Mouse (Mus musculus) CH12.LX (cell line): ENCODE measurements around the gene Kdm2b. TPM values are rescaled to one million over a fixed set of nuclear protein-coding genes. Genes with fewer than 3 reads are reported as not detected.

ENCODE experiments used
- DNase-seq: peaks from one replicate; pipeline ENCODE4 v3.0.0-alpha.2; 2013; ENCODE audit errors: extremely low read depth
- H3K27ac ChIP-seq: 2 replicates; pipeline ENCODE4 v1.5.1; 2012; ENCODE audit warnings: low read depth, mild to moderate bottlenecking, control low read depth, moderate library complexity; ENCODE audit not compliant: insufficient read depth
- H3K27me3 ChIP-seq: replicated peaks from 2 replicates; pipeline ENCODE3; 2012; ENCODE audit warnings: inconsistent platforms
- H3K36me3 ChIP-seq, 2 experiments: replicated peaks in 1 of 2; 2 replicates each; pipeline versions ENCODE3 to v1.6.1; 2012; ENCODE audit warnings: inconsistent platforms in 1 of 2, low read length in 1 of 2, mild to moderate bottlenecking in 1 of 2, mixed read lengths in 1 of 2, moderate library complexity in 1 of 2; ENCODE audit not compliant: control insufficient read depth in 1 of 2, insufficient read depth in 1 of 2
- H3K4me1 ChIP-seq, 2 experiments: 2 replicates each; pipeline ENCODE4 v1.6.1; 2012; ENCODE audit warnings: inconsistent platforms in 1 of 2, moderate library complexity in 1 of 2; ENCODE audit not compliant: insufficient read depth in 2 of 2, control insufficient read depth in 1 of 2
- H3K4me2 ChIP-seq: 2 replicates; pipeline ENCODE4 v1.6.1; 2012; ENCODE audit warnings: low read depth, mild to moderate bottlenecking, control low read depth; ENCODE audit not compliant: poor library complexity, insufficient read depth, severe bottlenecking
- H3K4me3 ChIP-seq, 3 experiments: fragments of 150-350 bp in 1 of 3; sonication (generic) in 1 of 3; replicated peaks in 1 of 3; 2 replicates each; pipeline versions ENCODE3 to v1.5.1; 2011 to 2012; ENCODE audit warnings: low read depth in 2 of 3, low read length in 2 of 3, mild to moderate bottlenecking in 2 of 3, moderate library complexity in 2 of 3, control low read depth in 1 of 3, improper control_type of control experiment in 1 of 3, inconsistent platforms in 1 of 3, mixed read lengths in 1 of 3; ENCODE audit not compliant: poor library complexity in 1 of 3
- H3K79me2 ChIP-seq: replicated peaks from 2 replicates; pipeline ENCODE4 v1.6.1; 2012; ENCODE audit warnings: mild to moderate bottlenecking, moderate library complexity; ENCODE audit not compliant: control insufficient read depth, poor library complexity, insufficient read depth, severe bottlenecking; ENCODE audit errors: extremely low read depth
- H3K9ac ChIP-seq: 2 replicates; pipeline ENCODE4 v1.6.1; 2012; ENCODE audit warnings: low read depth, mild to moderate bottlenecking, control low read depth, moderate library complexity; ENCODE audit not compliant: insufficient read depth
- H3K9me3 ChIP-seq: replicated peaks from 2 replicates; pipeline ENCODE3; 2012; ENCODE audit warnings: low read length, inconsistent platforms, mixed read lengths
- BHLHE40 ChIP-seq: IDR thresholded peaks from 2 replicates; pipeline ENCODE4 v1.6.1; 2011; ENCODE audit warnings: mild to moderate bottlenecking, low read depth, low read length, improper control_type of control experiment
- CHD1 ChIP-seq: IDR thresholded peaks from 2 replicates; pipeline ENCODE4 v1.6.1; 2012; ENCODE audit warnings: low read depth, low read length, improper control_type of control experiment, inconsistent platforms
- CHD2 ChIP-seq: IDR thresholded peaks from 2 replicates; pipeline ENCODE4 v1.6.1; 2011; ENCODE audit warnings: low read length, improper control_type of control experiment
- CTCF ChIP-seq, 2 experiments: IDR thresholded peaks in 1 of 2; conservative IDR thresholded peaks in 1 of 2; 2 replicates each; pipeline ENCODE4 v1.5.1; 2011 to 2012; ENCODE audit warnings: low read depth in 2 of 2, low read length in 2 of 2, improper control_type of control experiment in 1 of 2, inconsistent platforms in 1 of 2, mild to moderate bottlenecking in 1 of 2, moderate library complexity in 1 of 2
- E2F4 ChIP-seq: IDR thresholded peaks from 2 replicates; pipeline ENCODE4 v1.6.1; 2011; ENCODE audit warnings: low read depth, low read length, improper control_type of control experiment; ENCODE audit not compliant: insufficient replicate concordance
- ELF1 ChIP-seq: IDR thresholded peaks from 2 replicates; pipeline ENCODE4 v1.6.1; 2014; ENCODE audit warnings: low read depth, mild to moderate bottlenecking, inconsistent platforms, low read length, improper control_type of control experiment
- EP300 ChIP-seq: IDR thresholded peaks from 2 replicates; pipeline ENCODE4 v1.6.1; 2011; ENCODE audit warnings: low read length, improper control_type of control experiment
- ETS1 ChIP-seq: conservative IDR thresholded peaks from 2 replicates; pipeline ENCODE4 v1.6.1; 2012; ENCODE audit warnings: low read depth, mild to moderate bottlenecking, inconsistent platforms, low read length, improper control_type of control experiment, moderate library complexity
- GABPA ChIP-seq: IDR thresholded peaks from 2 replicates; pipeline ENCODE4 v1.6.1; 2012; ENCODE audit warnings: low read depth, low read length, improper control_type of control experiment, inconsistent platforms; ENCODE audit not compliant: insufficient replicate concordance
- HCFC1 ChIP-seq: IDR thresholded peaks from 2 replicates; pipeline ENCODE4 v1.6.1; 2012; ENCODE audit warnings: low read depth, mild to moderate bottlenecking, inconsistent platforms, low read length, improper control_type of control experiment
- IRF4 ChIP-seq: IDR thresholded peaks from 2 replicates; pipeline ENCODE4 v1.6.1; 2014; ENCODE audit warnings: low read depth, mild to moderate bottlenecking, inconsistent platforms, low read length, improper control_type of control experiment
- JUN ChIP-seq: IDR thresholded peaks from 2 replicates; pipeline ENCODE4 v1.6.1; 2011; ENCODE audit warnings: low read depth, mild to moderate bottlenecking, low read length, improper control_type of control experiment, moderate library complexity; ENCODE audit not compliant: insufficient read depth
- JUND ChIP-seq: conservative IDR thresholded peaks from 2 replicates; pipeline ENCODE4 v1.6.1; 2011; ENCODE audit warnings: low read depth, low read length, improper control_type of control experiment
- KAT2A ChIP-seq: IDR thresholded peaks from 2 replicates; pipeline ENCODE4 v1.6.1; 2012; ENCODE audit warnings: low read length, improper control_type of control experiment, inconsistent platforms; ENCODE audit not compliant: insufficient replicate concordance
- MAFK ChIP-seq: IDR thresholded peaks from 2 replicates; pipeline ENCODE4 v1.6.1; 2011; ENCODE audit warnings: low read length, improper control_type of control experiment; ENCODE audit not compliant: insufficient replicate concordance
- MAX ChIP-seq: IDR thresholded peaks from 2 replicates; pipeline ENCODE4 v1.6.1; 2011; ENCODE audit warnings: low read length, improper control_type of control experiment
- MAZ ChIP-seq: IDR thresholded peaks from 2 replicates; pipeline ENCODE4 v1.6.1; 2012; ENCODE audit warnings: low read depth, mild to moderate bottlenecking, inconsistent platforms, low read length, improper control_type of control experiment, moderate library complexity
- MEF2A ChIP-seq: IDR thresholded peaks from 2 replicates; pipeline ENCODE4 v1.6.1; 2014; ENCODE audit warnings: low read depth, mild to moderate bottlenecking, inconsistent platforms, low read length, improper control_type of control experiment, borderline replicate concordance
- MXI1 ChIP-seq: IDR thresholded peaks from 2 replicates; pipeline ENCODE4 v1.6.1; 2011; ENCODE audit warnings: mild to moderate bottlenecking, low read depth, low read length, improper control_type of control experiment
- MYC ChIP-seq: IDR thresholded peaks from 2 replicates; pipeline ENCODE4 v1.6.1; 2011; ENCODE audit warnings: low read depth, mild to moderate bottlenecking, improper control_type of control experiment, low read length
- NELFE ChIP-seq: IDR thresholded peaks from 2 replicates; pipeline ENCODE4 v1.6.1; 2011; ENCODE audit warnings: low read depth, low read length, improper control_type of control experiment
- NRF1 ChIP-seq: IDR thresholded peaks from 2 replicates; pipeline ENCODE4 v1.6.1; 2014; ENCODE audit warnings: low read depth, mild to moderate bottlenecking, inconsistent platforms, low read length, improper control_type of control experiment, moderate library complexity
- PAX5 ChIP-seq: IDR thresholded peaks from 2 replicates; pipeline ENCODE4 v1.6.1; 2012; ENCODE audit warnings: low read length, inconsistent platforms, mixed read lengths
- POLR2A ChIP-seq: IDR thresholded peaks from 2 replicates; pipeline ENCODE4 v1.6.1; 2011; ENCODE audit warnings: low read depth, mild to moderate bottlenecking, improper control_type of control experiment, low read length
- POLR2AphosphoS2 ChIP-seq: IDR thresholded peaks from 2 replicates; pipeline ENCODE4 v1.6.1; 2011; ENCODE audit warnings: low read depth, low read length, improper control_type of control experiment
- RAD21 ChIP-seq: IDR thresholded peaks from 2 replicates; pipeline ENCODE4 v1.6.1; 2011; ENCODE audit warnings: low read depth, mild to moderate bottlenecking, low read length, improper control_type of control experiment, moderate library complexity
- RCOR1 ChIP-seq: conservative IDR thresholded peaks from 2 replicates; pipeline ENCODE4 v1.6.1; 2012; ENCODE audit warnings: low read depth, mild to moderate bottlenecking, inconsistent platforms, low read length, improper control_type of control experiment
- SIN3A ChIP-seq: IDR thresholded peaks from 2 replicates; pipeline ENCODE4 v1.6.1; 2012; ENCODE audit warnings: low read length, improper control_type of control experiment, inconsistent platforms
- SMC3 ChIP-seq: IDR thresholded peaks from 2 replicates; pipeline ENCODE4 v1.6.1; 2011; ENCODE audit warnings: low read depth, low read length, improper control_type of control experiment
- TBP ChIP-seq: conservative IDR thresholded peaks from 2 replicates; pipeline ENCODE4 v1.6.1; 2011; ENCODE audit warnings: low read depth, low read length, improper control_type of control experiment
- TCF12 ChIP-seq: IDR thresholded peaks from 2 replicates; pipeline ENCODE4 v1.6.1; 2014; ENCODE audit warnings: low read depth, mild to moderate bottlenecking, inconsistent platforms, low read length, improper control_type of control experiment
- UBTF ChIP-seq: IDR thresholded peaks from 2 replicates; pipeline ENCODE4 v1.6.1; 2012; ENCODE audit warnings: low read depth, mild to moderate bottlenecking, inconsistent platforms, low read length, improper control_type of control experiment, moderate library complexity
- USF1 ChIP-seq: IDR thresholded peaks from 2 replicates; pipeline ENCODE4 v1.6.1; 2014; ENCODE audit warnings: low read depth, mild to moderate bottlenecking, inconsistent platforms, low read length, improper control_type of control experiment
- USF2 ChIP-seq: conservative IDR thresholded peaks from 2 replicates; pipeline ENCODE4 v1.6.1; 2011; ENCODE audit warnings: low read depth, low read length, improper control_type of control experiment
- ZC3H11A ChIP-seq: IDR thresholded peaks from 2 replicates; pipeline ENCODE4 v1.6.1; 2012; ENCODE audit warnings: low read depth, mild to moderate bottlenecking, inconsistent platforms, low read length, improper control_type of control experiment
- ZKSCAN1 ChIP-seq: IDR thresholded peaks from 2 replicates; pipeline ENCODE4 v1.6.1; 2012; ENCODE audit warnings: low read depth, inconsistent platforms, low read length, improper control_type of control experiment, borderline replicate concordance
- ZMIZ1 ChIP-seq: IDR thresholded peaks from 2 replicates; pipeline ENCODE4 v1.6.1; 2012; ENCODE audit warnings: low read depth, mild to moderate bottlenecking, inconsistent platforms, low read length, improper control_type of control experiment
- ZNF384 ChIP-seq: IDR thresholded peaks from 2 replicates; pipeline ENCODE4 v1.6.1; 2012; ENCODE audit warnings: low read depth, low read length, improper control_type of control experiment, inconsistent platforms
- dilution Hi-C: fragments of 300-500 bp; cut with MboI; formaldehyde crosslinking; loops from 2 replicates; pipeline ENCODE4 v1.14.3; 2020; ENCODE audit warnings: low sequenced_read_pairs; ENCODE audit not compliant: extremely low pct_unique_long_range_greater_than_20kb, extremely low pct_ligation_motif_present
- in situ Hi-C: fragments of 300-500 bp; cut with MboI; formaldehyde crosslinking; loops from 3 replicates; pipeline ENCODE4 v1.14.3; 2019; ENCODE audit warnings: low sequenced_read_pairs, low pct_ligation_motif_present, low pct_unique_long_range_greater_than_20kb, mixed read lengths
- polyA plus RNA-seq: library from polyadenylated mRNA; unstranded; fragments of >175 nt; gene quantifications from 2 replicates; pipeline ENCODE4 v1.2.1, GENCODE M21; 2012; ENCODE audit warnings: low read depth; ENCODE audit not compliant: insufficient read length
- total RNA-seq, 2 experiments: library from RNA; depleted of rRNA; stranded (reverse); fragments of 300-350 nt in 1 of 2; fragments of >200 nt in 1 of 2; gene quantifications; 2 replicates each; pipeline ENCODE4 v1.2.3; 2012 to 2014

Kdm2b gene
- total and polyA plus RNA-seq, 3 experiments: 69.3 to 138 (median 80.1) TPM

- H3K4me1 ChIP-seq: peaks cover 16 to 88% of the 10 kb centered on the region in 2 experiments
- H3K79me2 ChIP-seq: peaks cover 94% of the 10 kb centered on the region
- H3K4me2 ChIP-seq: peak overlapping the region; percentile 94
- no peaks in the 10 kb centered on the region for H3K9me3 ChIP-seq
- H3K36me3 ChIP-seq: peaks cover 4 to 33% of the 10 kb centered on the region in 2 experiments
- peak overlapping the region; percentile 95 for H3K9ac ChIP-seq
- TF ChIP-seq ZMIZ1 (peak; percentile 78), ETS1 (peak; percentile 90), MAX (0 out of 2 replicates have a peak, but pooled peaks have one; percentile 59), POLR2AphosphoS2 (peak; percentile 53; the same call in 1 of the 2 replicates), ZKSCAN1 (no peak; the same call in 1 of the 2 replicates), MXI1 (peak; percentile 64; the same call in 1 of the 2 replicates), MAFK (0 out of 2 replicates have a peak, but pooled peaks have one; percentile 46), USF1 (no peak), RAD21 (no peak; the same call in 1 of the 2 replicates), UBTF (no peak), ELF1 (peak; percentile 57; the same call in 1 of the 2 replicates), E2F4 (no peak), SIN3A (peak; percentile 84), CHD2 (peak; percentile 94), RCOR1 (peak; percentile 96), MEF2A (peak; percentile 95), GABPA (no peak), KAT2A (no peak), ZC3H11A (no peak), SMC3 (peak; percentile 15; the same call in 1 of the 2 replicates), MAZ (peak; percentile 88; the same call in 1 of the 2 replicates), MYC (peak; percentile 94), TBP (peak; percentile 59; the same call in 1 of the 2 replicates), ZNF384 (peak; percentile 77), BHLHE40 (peak; percentile 67), IRF4 (peak; percentile 100), HCFC1 (peak; percentile 62), NELFE (0 out of 2 replicates have a peak, but pooled peaks have one; percentile 0), NRF1 (no peak), USF2 (no peak), CTCF (conservative IDR thresholded peaks at IDR 0.05 in 1 of 2, IDR thresholded peaks at IDR 0.05 in 1 of 2; ENCODE audit: low read depth in 2 of 2, low read length in 2 of 2) (no peak), PAX5 (no peak), EP300 (peak; percentile 98), CHD1 (no peak), JUND (peak; percentile 91), TCF12 (peak; percentile 80), JUN (peak; percentile 96), POLR2A (peak; percentile 67)
- TF ChIP-seq, all 38 proteins: peak for 25
- dilution Hi-C loops: no loop called here
- DNase-seq: peak; percentile 85
- Histone ChIP-seq H3K4me3 (peak overlapping the region; percentile 25 to 51 (median 31)), H3K27me3 (no peaks in the 10 kb centered on the region), H3K27ac (peak overlapping the region; percentile 100)
- in situ Hi-C loops: no loop called here
Observed at GRCm38 (mm10) chr5:122894821-122895220, 94.8 kb downstream of the Kdm2b start.
